Mouse (Mus musculus) adrenal gland, postnatal 10 days (tissue): ENCODE measurements around the gene Epha5. TPM values are rescaled to one million over a fixed set of nuclear protein-coding genes. Genes with fewer than 3 reads are reported as not detected.

Source experiments
- DNase-seq: peaks from one replicate; pipeline ENCODE4 v3.0.0; 2021; ENCODE audit warnings: mixed read lengths
- long read RNA-seq, 2 experiments: library from polyadenylated mRNA; stranded (forward); transcript quantifications; one replicate each; pipeline ENCODE4 v2.0.0; 2021
- total RNA-seq, 2 experiments: library from RNA; stranded (reverse); gene quantifications; 2 replicates each; pipeline ENCODE4 v1.2.3; 2021

Gene Epha5
- total RNA-seq: 1 to 10 TPM; 2.8 to 6.8 TPM
- long read RNA-seq, experiment 1, partial matches to known transcripts: 0 of 4 reads
- long read RNA-seq, experiment 1, other reads (novel, unspliced or antisense): 4 of 4 reads
- long read RNA-seq, experiment 2, partial matches to known transcripts: 1 of 7 reads
- long read RNA-seq, experiment 2, other reads (novel, unspliced or antisense): 6 of 7 reads

GRCm38 (mm10) chr5:84417062-84417879, at the start of gene Epha5:
Gene Epha5 (minus strand): TSS chr5:84417382.
- DNase-seq: peak; percentile 78

DNA sequence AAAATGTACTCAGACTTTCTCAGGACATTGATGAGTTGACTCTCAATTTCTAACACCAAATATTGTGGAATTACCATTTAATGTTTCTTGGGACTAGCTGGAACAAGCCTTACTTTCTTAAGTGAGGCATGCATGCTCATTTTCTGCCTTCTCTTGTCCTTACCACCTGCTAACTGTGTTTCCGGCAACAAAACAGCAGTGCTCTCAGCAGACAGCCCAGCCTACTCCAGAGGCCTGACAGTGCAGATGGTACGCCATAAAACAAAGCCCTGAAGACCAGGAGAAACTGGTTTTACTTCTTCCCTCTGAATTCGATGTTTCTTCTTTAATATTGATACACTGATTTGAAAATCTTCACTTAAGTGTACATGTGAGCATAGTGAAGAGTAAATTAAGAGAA, 39.0 kb upstream of the Epha5 start:
- no peak for DNase-seq

GRCm38 (mm10) chr5:84454641-84455040, 37.5 kb upstream of the Epha5 start:
- no peak for DNase-seq

DNA sequence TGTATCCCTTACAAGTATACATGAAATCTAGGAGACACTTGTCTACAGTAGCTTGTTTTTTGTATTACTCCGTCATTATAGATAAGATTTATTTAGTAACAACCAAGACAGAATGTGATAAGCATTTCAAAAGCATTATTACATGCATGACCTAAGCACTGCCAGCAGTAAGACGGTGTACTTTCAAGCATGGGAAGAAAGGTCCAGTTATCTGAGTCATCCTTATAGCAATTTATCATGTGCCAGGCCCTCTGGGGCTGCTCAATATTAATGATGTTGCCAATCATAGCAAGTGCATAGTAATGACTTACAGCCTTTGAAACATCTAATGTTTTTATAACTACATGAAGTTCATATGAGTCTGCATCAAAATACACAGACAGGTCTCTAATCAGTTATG, 36.7 kb upstream of the Epha5 start:
- no peak for DNase-seq

- no peak for DNase-seq
These were observed 23.1 kb upstream of the Epha5 start for GRCm38 (mm10) chr5:84440232-84440631.

DNA sequence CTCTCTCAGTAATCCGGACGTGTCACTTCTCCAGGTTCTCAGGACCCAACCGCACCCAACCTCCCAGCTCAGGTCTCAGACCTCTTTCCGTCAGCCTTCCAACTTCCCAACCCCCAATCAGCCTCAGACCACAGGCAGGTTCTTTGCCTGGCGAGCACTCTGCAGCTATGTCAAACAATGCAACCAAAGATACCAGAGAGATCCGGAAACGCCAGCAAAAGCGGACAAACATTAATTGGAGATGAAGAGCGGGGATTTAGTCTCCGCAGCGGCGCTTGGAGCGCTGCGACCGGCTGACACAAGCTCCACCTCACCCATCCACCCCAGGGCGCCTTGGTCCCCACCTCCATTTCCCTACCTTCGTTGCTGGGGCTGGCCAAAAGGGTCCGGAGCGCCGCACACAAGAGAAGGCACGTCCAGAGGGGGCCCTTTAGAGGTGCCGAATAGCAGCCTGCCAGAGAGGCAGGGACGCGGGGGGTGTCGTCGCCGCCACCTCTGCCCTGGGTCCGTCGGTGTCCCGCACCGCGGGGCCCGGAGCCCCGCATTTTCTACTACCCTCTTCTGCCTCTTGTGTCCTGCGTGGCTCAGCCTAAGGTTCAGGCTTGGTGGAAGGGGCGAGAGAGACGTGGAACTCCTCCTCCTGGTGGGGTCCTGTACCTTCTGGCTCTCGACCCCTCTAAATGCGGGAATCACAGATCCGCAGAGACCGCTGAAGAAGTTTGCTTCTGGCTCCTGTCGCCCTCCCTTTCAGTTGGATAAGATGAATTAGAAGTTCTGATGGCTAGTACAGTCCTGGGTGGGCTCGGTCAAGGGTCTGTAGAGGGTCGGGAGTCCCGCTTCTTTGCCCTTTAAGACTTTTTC, 991 bp downstream of the Epha5 start:
- DNase-seq: peak; percentile 11

DNA sequence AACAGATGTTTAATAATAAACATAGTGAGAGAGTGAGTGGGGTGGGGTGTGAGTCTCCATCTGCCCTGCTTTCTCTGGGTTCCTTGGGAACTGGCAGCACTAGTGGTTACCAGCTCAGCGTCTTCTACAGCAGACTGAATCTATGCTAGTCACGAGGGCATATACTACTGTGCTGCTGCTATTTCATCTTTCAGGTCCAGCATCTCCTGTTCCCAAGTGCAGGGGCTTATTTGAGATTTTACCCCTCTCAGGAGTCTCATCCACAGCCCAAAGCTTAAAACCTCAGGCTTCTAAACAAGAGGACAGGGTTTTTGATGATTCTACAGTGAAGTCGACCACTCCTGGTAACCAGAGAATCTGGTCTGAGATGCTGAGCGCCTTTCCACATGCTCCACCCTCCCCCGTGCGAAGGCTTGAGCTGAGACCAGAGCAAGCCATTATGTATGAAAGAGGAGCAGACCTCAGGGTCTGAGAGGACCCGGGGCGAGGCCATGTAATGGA, 2.2 kb downstream of the Epha5 start:
- DNase-seq: no peak

- no peak for DNase-seq
These were observed 4.2 kb downstream of the Epha5 start for GRCm38 (mm10) chr5:84413026-84413425.

DNA sequence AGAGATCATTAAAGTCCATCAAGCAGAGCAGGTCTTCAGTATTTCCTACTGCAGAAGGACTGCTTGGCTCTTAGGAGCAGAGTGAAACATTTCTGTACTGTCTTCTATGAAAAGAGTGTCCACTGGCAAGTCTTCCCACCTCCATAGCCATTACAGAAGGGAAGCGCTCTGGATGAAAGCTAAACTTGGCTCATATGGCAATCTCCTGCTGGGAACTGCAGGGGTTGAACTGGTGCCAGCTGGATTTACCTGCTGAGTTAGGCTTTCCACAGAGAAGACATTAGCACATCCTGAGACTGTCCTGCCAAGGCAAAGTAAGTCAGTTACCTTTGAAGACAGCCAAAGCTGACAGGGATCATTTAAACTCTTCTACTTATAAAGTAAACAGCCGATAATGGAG, 8.8 kb downstream of the Epha5 start:
- DNase-seq: no peak

DNA sequence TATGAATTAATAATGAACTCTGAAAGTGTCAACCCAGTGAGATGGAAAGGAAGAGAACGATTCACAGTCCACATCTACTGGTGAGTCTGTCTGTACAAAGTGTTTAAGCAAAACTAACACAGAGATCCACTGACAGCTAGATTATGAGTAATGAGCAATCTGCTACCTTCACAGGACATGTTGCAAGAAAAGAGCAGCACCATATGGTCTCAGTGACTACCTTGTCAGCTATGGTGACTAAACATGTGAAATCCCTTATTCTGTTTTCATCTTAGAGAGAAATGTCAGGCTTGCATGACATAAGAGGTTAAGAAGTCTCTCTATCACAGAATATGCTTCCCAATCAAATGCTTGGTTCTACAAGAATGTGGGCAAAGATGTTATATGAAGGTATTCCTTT, 20.1 kb downstream of the Epha5 start:
- DNase-seq: no peak

GRCm38 (mm10) chr5:84365334-84365733, 51.8 kb downstream of the Epha5 start:
- no peak for DNase-seq

- no peak for DNase-seq
These were observed 57.8 kb downstream of the Epha5 start for GRCm38 (mm10) chr5:84359430-84359829.

DNA sequence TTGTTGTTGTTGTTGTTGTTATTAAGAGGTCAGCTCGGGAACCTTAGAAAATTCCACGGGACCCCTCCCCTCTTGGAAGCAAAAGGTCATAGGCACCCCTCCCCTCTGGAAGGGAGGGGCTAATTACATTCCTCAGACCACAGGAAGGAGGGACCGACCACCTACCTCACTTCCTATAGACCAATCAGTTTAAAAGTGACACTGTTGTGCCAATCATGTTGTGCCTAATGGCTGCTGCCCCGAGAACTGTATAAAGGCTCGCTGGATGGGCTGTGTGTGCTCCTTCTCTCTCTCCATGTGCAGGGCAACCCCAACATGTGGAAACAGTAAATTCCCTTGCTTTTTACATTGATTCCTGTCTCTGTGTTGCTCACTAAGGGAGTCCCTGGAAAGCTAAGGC, 64.1 kb downstream of the Epha5 start:
- DNase-seq: no peak

DNA sequence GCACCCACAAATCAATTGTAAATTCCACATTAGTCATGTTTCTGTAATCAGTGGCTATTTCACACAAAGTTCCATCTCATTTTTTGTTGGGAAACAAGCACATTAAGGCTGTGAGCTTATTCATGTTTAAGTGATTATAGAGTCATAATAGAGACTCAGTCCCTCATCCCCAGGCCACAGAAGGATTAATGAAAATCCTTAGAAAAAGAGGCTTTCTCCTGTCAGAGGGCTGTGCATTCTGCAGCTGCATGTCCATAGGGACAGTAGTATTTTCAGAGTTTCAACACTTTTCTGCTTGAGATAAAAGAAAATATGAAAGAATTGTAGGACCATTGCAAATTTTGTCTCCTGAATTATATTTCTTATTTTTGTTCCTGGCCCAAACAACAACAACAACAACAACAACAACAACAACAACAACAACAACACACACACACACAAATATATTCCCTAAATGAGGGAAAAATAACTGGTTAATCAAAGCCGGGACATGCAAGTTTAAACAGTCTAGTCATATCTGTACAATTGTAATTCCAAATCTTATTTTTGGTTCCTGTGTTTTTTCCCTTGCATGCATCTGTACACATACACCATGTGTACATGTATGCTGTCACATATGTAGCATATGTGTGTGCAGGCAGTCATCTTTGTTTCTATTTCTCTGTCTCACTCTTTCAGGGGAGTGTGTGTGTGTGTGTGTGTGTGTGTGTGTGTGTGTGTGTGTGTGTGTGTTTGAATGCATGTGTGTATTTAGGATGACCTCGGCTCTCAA, 70.3 kb downstream of the Epha5 start:
- no peak for DNase-seq

- DNase-seq: no peak
These were observed 81.2 kb downstream of the Epha5 start for GRCm38 (mm10) chr5:84335834-84336465.

DNA sequence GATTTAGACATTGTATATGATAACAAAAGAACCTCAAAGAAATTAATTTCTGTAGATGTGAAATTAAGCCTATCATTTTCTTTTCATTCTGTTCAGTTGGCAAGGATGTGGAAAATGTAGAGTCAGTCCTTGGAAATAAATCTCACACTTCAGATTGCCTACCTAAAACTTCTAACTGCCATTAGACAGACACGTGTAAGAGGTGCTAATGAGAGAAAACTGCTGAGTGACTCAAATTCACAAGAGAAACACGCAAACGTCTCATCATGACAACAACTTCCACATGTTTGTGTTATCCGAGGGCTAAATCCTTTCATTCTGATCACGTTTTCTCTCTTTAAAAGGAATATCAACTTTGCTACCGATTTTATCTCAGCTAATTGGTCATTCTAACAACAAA, 82.7 kb downstream of the Epha5 start:
- no peak for DNase-seq

- DNase-seq: no peak
These were observed 85.6 kb downstream of the Epha5 start for GRCm38 (mm10) chr5:84331631-84332030.

DNA sequence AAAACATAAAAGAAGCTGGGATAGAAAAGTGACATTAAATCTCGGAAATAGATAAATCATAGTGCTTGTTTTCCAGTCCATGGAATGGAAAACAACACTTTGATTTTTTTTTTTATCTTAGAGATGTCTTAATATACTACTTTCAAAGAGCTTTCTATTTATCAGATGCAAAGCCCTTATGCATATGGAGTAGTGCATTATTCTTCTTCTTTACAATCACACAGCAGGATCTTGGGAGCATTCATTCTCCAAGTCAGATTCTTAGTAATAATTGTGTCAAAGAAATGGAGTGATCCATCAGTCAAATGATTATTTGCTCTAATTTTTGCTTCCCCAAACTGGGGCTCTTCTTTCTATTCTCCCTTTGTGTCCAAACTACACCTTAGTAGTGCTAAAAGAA, 96.6 kb downstream of the Epha5 start:
- DNase-seq: no peak

DNA sequence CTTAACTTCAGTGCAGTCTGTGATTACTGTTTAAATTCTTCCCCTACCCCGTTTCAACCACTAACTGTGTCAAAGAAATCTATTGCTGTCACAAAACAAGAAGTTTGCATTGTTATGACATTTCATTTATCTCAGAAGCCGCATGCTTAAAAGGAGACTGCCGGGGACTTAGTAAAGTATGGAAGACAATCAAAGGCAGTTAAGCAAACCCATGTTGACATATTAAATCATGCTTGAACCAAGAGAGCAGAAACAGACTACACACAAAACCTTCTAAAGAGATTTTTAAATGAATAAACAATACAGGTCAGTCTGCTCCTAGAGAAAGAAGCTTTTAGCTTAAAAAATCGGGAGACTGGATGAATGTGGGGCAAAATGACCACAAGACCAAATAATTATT, 97.0 kb downstream of the Epha5 start:
- no peak for DNase-seq

DNA sequence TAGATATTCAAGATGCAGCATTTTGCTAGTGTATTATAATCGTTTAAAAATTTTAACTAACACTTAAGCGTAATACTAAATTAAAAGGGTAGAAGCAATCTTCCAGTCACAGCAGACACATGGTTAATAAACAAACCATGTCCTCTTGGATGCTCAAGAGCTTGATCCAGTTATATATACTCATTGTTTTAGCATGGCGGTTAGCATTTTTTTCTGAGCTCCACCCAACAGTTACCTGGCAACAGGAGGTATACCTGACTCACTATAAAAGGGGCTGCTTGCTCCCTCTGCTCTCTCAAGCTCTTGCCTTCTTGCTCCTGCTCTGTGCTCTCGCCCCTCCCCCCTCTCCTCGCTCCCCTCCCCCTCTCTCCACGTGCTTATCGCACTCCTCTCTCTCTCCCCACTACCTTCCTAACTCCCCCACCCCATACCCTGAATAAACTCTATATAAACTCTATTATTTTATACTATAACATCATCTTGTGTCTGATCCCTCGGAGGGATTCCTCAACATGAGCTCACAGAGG, 98.3 kb downstream of the Epha5 start:
- no peak for DNase-seq

DNA sequence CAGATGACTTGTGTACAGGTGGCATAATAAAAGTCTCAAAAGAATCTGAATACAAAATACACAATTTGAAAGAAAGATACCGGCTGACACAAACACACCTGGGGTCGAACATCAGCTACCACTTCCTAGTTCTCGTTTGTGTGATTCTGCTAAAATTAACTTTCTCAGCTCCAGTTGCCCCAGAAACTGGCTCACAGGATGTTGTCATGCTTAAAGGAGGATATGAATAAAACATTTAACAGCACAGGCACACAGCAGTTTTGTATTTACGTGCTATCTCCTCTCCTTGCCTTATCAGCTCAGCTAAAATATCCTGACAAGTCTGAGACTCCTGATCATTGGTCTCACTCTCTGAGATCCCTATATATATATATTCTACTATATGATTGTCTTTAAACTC, 99.3 kb downstream of the Epha5 start:
- no peak for DNase-seq
